9 mouse cellular contexts compared by ENCODE assay signal in the genomic region with DNA sequence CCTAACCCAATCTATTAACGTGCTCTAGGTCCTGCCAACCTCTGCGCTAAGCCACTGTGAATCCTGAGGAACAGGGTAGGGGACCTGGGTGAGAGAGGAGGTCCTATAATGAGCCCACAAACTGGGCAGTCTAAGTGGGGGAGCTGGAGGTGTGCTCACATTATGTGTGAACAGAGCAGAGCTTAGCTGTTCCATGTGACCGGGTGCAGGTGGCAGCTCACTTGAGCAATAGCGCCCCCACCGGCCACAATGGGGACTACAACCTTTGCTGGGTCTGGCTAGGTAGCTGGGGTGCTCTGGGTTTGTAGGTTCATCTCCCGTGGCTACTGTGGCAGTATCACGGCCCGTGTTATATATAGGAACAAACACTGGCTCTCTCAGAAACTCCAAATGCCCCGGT. TPM values are rescaled to one million over a fixed set of nuclear protein-coding genes. Genes with fewer than 3 reads are reported as not detected.
DNase-seq lines count a peak whose midpoint lies in the region; ATAC-seq and TF ChIP-seq lines count a peak whose summit lies in the region.
"Had no signal": no experiment of that assay in that cellular context is flagged by ENCODE, and none has a peak within 500 bp of the region (broad histone marks: within the 10 kb centered on the region; RNA-seq: fewer than 3 reads in every experiment).

No protein-coding gene starts in this region.

- H3K4me2 ChIP-seq in limb, embryonic 15.5 days, result no peak overlapping the region
- H3K4me2 ChIP-seq: limb, embryonic 13.5 days had no signal

- H3K27me3 ChIP-seq in limb, embryonic 15.5 days, result 0 out of 2 replicates have a peak, but pooled peaks cover 4% of the 10 kb centered on the region
- H3K27me3 ChIP-seq: limb, embryonic 13.5 days had no signal

- peak; percentile 40 for DNase-seq in gastrocnemius, adult 2 months
- DNase-seq in gastrocnemius, postnatal 25 days, result no peak
- DNase-seq in 3T3-L1 (ENCODE audit: low read depth, low spot score), result peak; percentile 49
- peak; percentile 79 for DNase-seq in R1 (ENCODE audit: low read depth, low spot score)
- DNase-seq in spleen, postnatal 10 days (ENCODE audit: low spot score in 2 of 2), result peak; percentile 46 to 78
- no peak for DNase-seq in urinary bladder, adult 2 months (ENCODE audit: low spot score)
- no peak for DNase-seq in left cerebral cortex, adult 18-20 months (ENCODE audit: low spot score in 2 of 2)

- no peaks in the 10 kb centered on the region for H3K9me3 ChIP-seq in limb, embryonic 15.5 days
- H3K9me3 ChIP-seq: limb, embryonic 13.5 days had no signal

- ATAC-seq in limb, embryonic 15.5 days (ENCODE audit: insufficient number of reproducible peaks, low FRiP score, low TSS enrichment, low read depth), result peak; percentile 44; the same call in 1 of the 2 replicates

- WGBS in limb, embryonic 15.5 days, result 56% methylated on average over 9 of the region's 9 CpGs

- H3K4me1 ChIP-seq in limb, embryonic 15.5 days, result no peaks in the 10 kb centered on the region
- H3K4me1 ChIP-seq: limb, embryonic 13.5 days had no signal

- no peaks in the 10 kb centered on the region for H3K36me3 ChIP-seq in limb, embryonic 15.5 days
- H3K36me3 ChIP-seq: limb, embryonic 13.5 days had no signal

- H3K9ac ChIP-seq in limb, embryonic 15.5 days, result no peak overlapping the region
- H3K9ac ChIP-seq: limb, embryonic 13.5 days had no signal

- no peak overlapping the region for H3K4me3 ChIP-seq in gastrocnemius, adult 2 months
- H3K4me3 ChIP-seq in limb, embryonic 15.5 days, result no peak overlapping the region
- H3K4me3 ChIP-seq: limb, embryonic 13.5 days had no signal

- TF ChIP-seq CTCF in gastrocnemius, adult 2 months (IDR thresholded peaks at IDR 0.05), result peak; percentile 60

- intact Hi-C loops in gastrocnemius, adult 2 months (cut with DNase I), result loop anchor here (5.0 kb wide), 1 partner anchor 45 kb away; no protein-coding TSS in a partner anchor

- H3K27ac ChIP-seq in gastrocnemius, adult 2 months, result no peak overlapping the region
- no peak overlapping the region for H3K27ac ChIP-seq in limb, embryonic 15.5 days
- H3K27ac ChIP-seq: limb, embryonic 13.5 days had no signal

RNA-seq across cellular contexts. Expression of gene Gal, which starts 22.5 kb away (rescaled TPM):
- total RNA-seq in gastrocnemius, adult 2 months (2021), result under 1 TPM in 1 of 2 experiments, not detected in 1; 0.42 TPM
- under 1 TPM; 0.49 to 0.72 TPM for total RNA-seq in gastrocnemius, postnatal 25 days (2021)
- 0.78 and 1.3 TPM in 2 replicates for polyA plus RNA-seq in limb, embryonic 15.5 days (2015; fragmentation: Nextera tagmentation; extraction: Ambion mirVana)
- polyA plus RNA-seq in urinary bladder, adult 2 months (2012; rRNA removed), result 0.08 TPM in 1 of 2 replicates, not detected in the other
- total RNA-seq in left cerebral cortex, adult 18-20 months (2021), result not detected

RNA-seq across cellular contexts. Expression of gene Tesmin, which starts 48.2 kb away (rescaled TPM):
- under 1 TPM; 0.18 to 0.81 TPM for total RNA-seq in gastrocnemius, adult 2 months (2021)
- total RNA-seq in gastrocnemius, postnatal 25 days (2021), result under 1 TPM; 0.43 to 0.80 TPM
- polyA plus RNA-seq in limb, embryonic 15.5 days (2015; fragmentation: Nextera tagmentation; extraction: Ambion mirVana), result 0.12 and 0.28 TPM in 2 replicates
- polyA plus RNA-seq in urinary bladder, adult 2 months (2012; rRNA removed), result 0.15 and 0.17 TPM in 2 replicates
- under 1 TPM in 1 of 2 experiments, not detected in 1; 0.14 TPM for total RNA-seq in left cerebral cortex, adult 18-20 months (2021)

Comparison
In these comparisons a context has a peak if more than half of its experiments do, and no peak if none do; other contexts are left out.
1. DNase-seq: peak in gastrocnemius, adult 2 months (single experiment), 3T3-L1 (single experiment), R1 (single experiment) and spleen, postnatal 10 days (2 of 2); none in gastrocnemius, postnatal 25 days (single experiment), urinary bladder, adult 2 months (single experiment) and left cerebral cortex, adult 18-20 months (0 of 2).